ENCODE assay signal across 12 mouse cellular contexts in the genomic region with DNA sequence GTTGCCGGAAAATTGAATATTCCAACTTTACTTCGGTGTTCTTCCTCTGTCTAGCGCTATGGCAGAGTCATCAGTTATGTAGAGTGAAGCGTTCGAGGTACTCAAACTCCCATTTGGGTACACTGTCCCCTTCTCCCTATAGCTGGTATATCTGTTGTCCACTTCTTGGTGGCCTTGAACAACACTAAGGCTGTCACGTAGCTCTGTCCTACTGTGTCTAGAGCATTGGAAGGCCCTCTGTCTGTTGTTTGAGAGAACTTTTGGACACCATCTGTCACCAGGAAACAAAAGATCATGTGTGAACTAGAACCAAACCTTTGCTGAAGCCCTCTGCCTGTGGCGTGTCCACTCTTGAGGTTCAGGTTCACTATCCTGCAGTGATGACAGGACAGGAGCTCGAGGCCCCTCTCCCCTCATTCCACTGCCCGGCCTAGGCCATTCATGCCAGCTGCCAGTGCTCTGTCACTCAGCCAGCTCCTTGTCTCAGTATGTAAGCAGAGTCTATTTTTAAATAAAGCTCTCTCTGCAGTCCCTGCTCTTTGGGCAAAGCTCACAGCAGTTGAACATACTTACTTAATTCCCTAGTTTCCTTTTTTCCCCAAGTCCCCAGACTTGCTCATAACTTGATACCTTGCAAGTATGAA.
DNase-seq lines count a peak whose midpoint lies in the region; ATAC-seq and TF ChIP-seq lines count a peak whose summit lies in the region.
"Had no signal": no experiment of that assay in that cellular context is flagged by ENCODE, and none has a peak within 500 bp of the region (broad histone marks: within the 10 kb centered on the region; RNA-seq: fewer than 3 reads in every experiment).

No protein-coding gene starts in this region.

- no peak overlapping the region for H3K4me2 ChIP-seq in embryonic facial prominence, embryonic 14.5 days (ENCODE audit: low read depth, low read length)
- H3K4me2 ChIP-seq in lung, postnatal 0 days (replicated peaks; ENCODE audit: low read depth, low read length): no peak overlapping the region
- H3K4me2 ChIP-seq in heart, embryonic 13.5 days: peak overlapping the region; percentile 28; the same call in 1 of the 2 replicates
- H3K4me2 ChIP-seq in kidney, embryonic 15.5 days: no peak overlapping the region
- H3K4me2 ChIP-seq: liver, embryonic 11.5 days; midbrain, embryonic 12.5 days; neural tube, embryonic 13.5 days had no signal

- no peak for TF ChIP-seq EP300 in lung, postnatal 0 days (IDR thresholded peaks at IDR 0.05)

- ATAC-seq in embryonic facial prominence, embryonic 14.5 days (ENCODE audit: low read depth): 0 out of 2 replicates have a peak, but pooled peaks have one; percentile 27
- no peak for ATAC-seq in lung, postnatal 0 days
- ATAC-seq in heart, embryonic 13.5 days (ENCODE audit: extremely low read depth, insufficient number of reproducible peaks, low FRiP score, low TSS enrichment): peak; percentile 68
- no peak for ATAC-seq in kidney, embryonic 15.5 days (replicated peaks; ENCODE audit: low FRiP score)

- H3K27me3 ChIP-seq in embryonic facial prominence, embryonic 14.5 days (replicated peaks; ENCODE audit: control insufficient read depth, insufficient read depth, low read length): no peaks in the 10 kb centered on the region
- no peaks in the 10 kb centered on the region for H3K27me3 ChIP-seq in embryonic facial prominence, embryonic 10.5 days (replicated peaks; ENCODE audit: low read depth, poor library complexity, severe bottlenecking)
- H3K27me3 ChIP-seq in lung, postnatal 0 days (replicated peaks; ENCODE audit: insufficient read depth, low read length): no peaks in the 10 kb centered on the region
- H3K27me3 ChIP-seq in heart, embryonic 13.5 days (replicated peaks): no peaks in the 10 kb centered on the region
- H3K27me3 ChIP-seq in kidney, embryonic 15.5 days: no peaks in the 10 kb centered on the region
- H3K27me3 ChIP-seq: midbrain, embryonic 12.5 days; neural tube, embryonic 13.5 days had no signal

- peaks cover 14% of the 10 kb centered on the region for H3K4me1 ChIP-seq in embryonic facial prominence, embryonic 14.5 days (ENCODE audit: control insufficient read depth, insufficient read depth, low read length)
- H3K4me1 ChIP-seq in embryonic facial prominence, embryonic 10.5 days: no peaks in the 10 kb centered on the region
- no peaks in the 10 kb centered on the region; the same call in 1 of the 2 replicates for H3K4me1 ChIP-seq in lung, postnatal 0 days (ENCODE audit: insufficient read depth, low read depth, low read length)
- H3K4me1 ChIP-seq in heart, embryonic 13.5 days: peaks cover 17% of the 10 kb centered on the region
- no peaks in the 10 kb centered on the region for H3K4me1 ChIP-seq in kidney, embryonic 15.5 days
- H3K4me1 ChIP-seq: midbrain, embryonic 12.5 days had no signal

- peak overlapping the region; percentile 33; the same call in 1 of the 2 replicates for H3K27ac ChIP-seq in embryonic facial prominence, embryonic 14.5 days (replicated peaks; ENCODE audit: low read depth, low read length)
- H3K27ac ChIP-seq in embryonic facial prominence, embryonic 10.5 days (replicated peaks): no peak overlapping the region
- H3K27ac ChIP-seq in lung, postnatal 0 days (ENCODE audit: low read length): no peak overlapping the region
- H3K27ac ChIP-seq in heart, embryonic 13.5 days (replicated peaks): peak overlapping the region; percentile 83
- H3K27ac ChIP-seq in kidney, embryonic 15.5 days: no peak overlapping the region
- H3K27ac ChIP-seq: midbrain, embryonic 12.5 days; neural tube, embryonic 13.5 days had no signal

- DNase-seq in embryonic facial prominence, embryonic 14.5 days (ENCODE audit: low spot score): peak; percentile 47
- no peak for DNase-seq in embryonic facial prominence, embryonic 10.5 days (ENCODE audit: low spot score)
- DNase-seq in lung, postnatal 0 days (ENCODE audit: low spot score): peak; percentile 9
- DNase-seq in lung, adult 18-20 months: no peak
- DNase-seq in urinary bladder, postnatal 25 days (ENCODE audit: low spot score): no peak
- DNase-seq in ovary, postnatal 10 days (ENCODE audit: low spot score): no peak
- DNase-seq: kidney, postnatal 14 days had no signal

- H3K36me3 ChIP-seq in embryonic facial prominence, embryonic 14.5 days (ENCODE audit: control insufficient read depth, insufficient read depth, low read length): no peaks in the 10 kb centered on the region
- no peaks in the 10 kb centered on the region for H3K36me3 ChIP-seq in embryonic facial prominence, embryonic 10.5 days (replicated peaks)
- H3K36me3 ChIP-seq in lung, postnatal 0 days (ENCODE audit: insufficient read depth, low read length): no peaks in the 10 kb centered on the region
- no peaks in the 10 kb centered on the region for H3K36me3 ChIP-seq in heart, embryonic 13.5 days
- H3K36me3 ChIP-seq in kidney, embryonic 15.5 days: no peaks in the 10 kb centered on the region
- H3K36me3 ChIP-seq: midbrain, embryonic 12.5 days; neural tube, embryonic 13.5 days had no signal

- no peaks in the 10 kb centered on the region for H3K9me3 ChIP-seq in embryonic facial prominence, embryonic 14.5 days (ENCODE audit: control insufficient read depth, low read length)
- H3K9me3 ChIP-seq in embryonic facial prominence, embryonic 10.5 days: no peaks in the 10 kb centered on the region
- H3K9me3 ChIP-seq in lung, postnatal 0 days (ENCODE audit: low read length): no peaks in the 10 kb centered on the region
- no peaks in the 10 kb centered on the region for H3K9me3 ChIP-seq in heart, embryonic 13.5 days
- H3K9me3 ChIP-seq in kidney, embryonic 15.5 days (replicated peaks): no peaks in the 10 kb centered on the region
- H3K9me3 ChIP-seq: midbrain, embryonic 12.5 days; neural tube, embryonic 13.5 days had no signal

- no peak overlapping the region for H3K4me3 ChIP-seq in embryonic facial prominence, embryonic 14.5 days (ENCODE audit: low read depth, low read length)
- H3K4me3 ChIP-seq in embryonic facial prominence, embryonic 10.5 days: no peak overlapping the region
- no peak overlapping the region for H3K4me3 ChIP-seq in lung, postnatal 0 days (ENCODE audit: low read depth, low read length)
- no peak overlapping the region for H3K4me3 ChIP-seq in heart, embryonic 13.5 days
- H3K4me3 ChIP-seq in kidney, embryonic 15.5 days (replicated peaks): no peak overlapping the region
- H3K4me3 ChIP-seq: midbrain, embryonic 12.5 days; neural tube, embryonic 13.5 days had no signal

- no peak for TF ChIP-seq CTCF in lung, postnatal 0 days (IDR thresholded peaks at IDR 0.05)

- H3K9ac ChIP-seq in embryonic facial prominence, embryonic 14.5 days (ENCODE audit: low read depth, low read length): no peak overlapping the region
- H3K9ac ChIP-seq in lung, postnatal 0 days (replicated peaks; ENCODE audit: low read depth): no peak overlapping the region
- no peak overlapping the region for H3K9ac ChIP-seq in heart, embryonic 13.5 days
- no peak overlapping the region for H3K9ac ChIP-seq in kidney, embryonic 15.5 days
- H3K9ac ChIP-seq: midbrain, embryonic 12.5 days; neural tube, embryonic 13.5 days had no signal

- 81% methylated on average over 9 of the region's 9 CpGs for WGBS in embryonic facial prominence, embryonic 14.5 days
- WGBS in embryonic facial prominence, embryonic 10.5 days: 86% methylated on average over 9 of the region's 9 CpGs
- 71% methylated on average over 9 of the region's 9 CpGs for WGBS in lung, postnatal 0 days
- WGBS in heart, embryonic 13.5 days: 60% methylated on average over 9 of the region's 9 CpGs
- 77% methylated on average over 9 of the region's 9 CpGs for WGBS in kidney, embryonic 15.5 days

Comparison
In these comparisons a context has a peak if more than half of its experiments do, and no peak if none do; other contexts are left out.
1. DNase-seq: peak in embryonic facial prominence, embryonic 14.5 days (single experiment) and lung, postnatal 0 days (single experiment); none in embryonic facial prominence, embryonic 10.5 days (single experiment), lung, adult 18-20 months (0 of 2), urinary bladder, postnatal 25 days (single experiment) and ovary, postnatal 10 days (single experiment).
2. H3K27ac ChIP-seq: peak in embryonic facial prominence, embryonic 14.5 days (single experiment) and heart, embryonic 13.5 days (single experiment); none in embryonic facial prominence, embryonic 10.5 days (single experiment), lung, postnatal 0 days (single experiment) and kidney, embryonic 15.5 days (single experiment).
3. ATAC-seq: peak in embryonic facial prominence, embryonic 14.5 days (single experiment) and heart, embryonic 13.5 days (single experiment); none in lung, postnatal 0 days (single experiment) and kidney, embryonic 15.5 days (single experiment).